8 mouse cellular contexts compared by ENCODE assay signal in the genomic region with DNA sequence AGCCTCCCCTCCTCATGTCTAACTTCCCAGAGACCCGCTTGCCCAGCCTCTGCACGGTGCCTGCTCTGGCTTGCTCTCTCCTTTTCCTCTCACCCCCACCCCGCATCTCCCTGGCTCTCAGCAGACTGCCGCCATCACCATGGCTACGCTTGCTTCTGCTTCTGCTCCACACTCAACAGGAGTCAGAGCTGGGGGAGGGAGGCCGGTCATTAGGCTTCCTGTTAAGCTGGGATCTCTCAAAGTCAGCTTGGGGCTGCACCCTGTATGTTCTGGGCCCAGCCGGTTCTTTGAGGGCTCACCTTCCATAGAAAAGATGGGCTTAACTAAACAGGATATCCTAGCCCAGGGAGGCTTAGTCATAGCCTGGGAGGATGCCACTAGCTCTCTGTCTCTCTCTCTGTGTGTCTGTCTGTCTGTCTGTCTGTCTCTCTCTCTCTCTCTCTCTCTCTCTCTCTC.
A peak's percentile ranks its signal among the peaks of the same experiment; 100 is the strongest.
DNase-seq lines count a peak whose midpoint lies in the region; ATAC-seq and TF ChIP-seq lines count a peak whose summit lies in the region.

No protein-coding gene starts in this region.

- H3K27ac ChIP-seq in heart, embryonic 13.5 days (replicated peaks), result no peak overlapping the region
- 0 out of 4 replicates have a peak overlapping the region, but pooled peaks of 1 of the 2 experiments have one; percentile 19 for H3K27ac ChIP-seq in heart, embryonic 14.5 days (replicated peaks in 1 of 2; ENCODE audit: control insufficient read depth in 1 of 2, insufficient read depth in 1 of 2, low read depth in 2 of 2, low read length in 2 of 2)
- H3K27ac ChIP-seq in layer of hippocampus, adult 2 months, result peak overlapping the region; percentile 94
- H3K27ac ChIP-seq in lung, embryonic 15.5 days, result no peak overlapping the region

- DNase-seq in heart, adult 9 months (ENCODE audit: low spot score in 2 of 2), result no peak
- peak; percentile 40 to 41 for DNase-seq in cerebellum, postnatal 36 days
- peak; percentile 65 to 85 for DNase-seq in layer of hippocampus, adult 2 months (ENCODE audit: low spot score in 2 of 2)
- no peak for DNase-seq in gastrocnemius, postnatal 25 days

- H3K9me3 ChIP-seq in heart, embryonic 13.5 days, result no peaks in the 10 kb centered on the region
- H3K9me3 ChIP-seq in heart, embryonic 14.5 days (ENCODE audit: control insufficient read depth, low read length), result no peaks in the 10 kb centered on the region
- no peaks in the 10 kb centered on the region for H3K9me3 ChIP-seq in lung, embryonic 15.5 days

- H3K9ac ChIP-seq in heart, embryonic 13.5 days, result peak overlapping the region; percentile 50
- no peak overlapping the region; the same call in 1 of the 2 replicates for H3K9ac ChIP-seq in heart, embryonic 14.5 days (ENCODE audit: low read length)
- no peak overlapping the region for H3K9ac ChIP-seq in lung, embryonic 15.5 days

- H3K27me3 ChIP-seq in heart, embryonic 13.5 days (replicated peaks), result no peaks in the 10 kb centered on the region
- H3K27me3 ChIP-seq in heart, embryonic 14.5 days (ENCODE audit: control insufficient read depth, insufficient read depth, low read length), result no peaks in the 10 kb centered on the region
- H3K27me3 ChIP-seq in lung, embryonic 15.5 days, result no peaks in the 10 kb centered on the region

- H3K4me3 ChIP-seq in heart, embryonic 13.5 days, result no peak overlapping the region
- H3K4me3 ChIP-seq in heart, embryonic 14.5 days (ENCODE audit: control insufficient read depth in 1 of 2, insufficient read depth in 1 of 2, low read depth in 1 of 2, low read length in 2 of 2), result no peak overlapping the region
- no peak overlapping the region; the same call in 1 of the 2 replicates for H3K4me3 ChIP-seq in layer of hippocampus, adult 2 months
- H3K4me3 ChIP-seq in lung, embryonic 15.5 days, result no peak overlapping the region

- TF ChIP-seq CTCF in layer of hippocampus, adult 2 months (conservative IDR thresholded peaks at IDR 0.05), result no peak

- no peaks in the 10 kb centered on the region for H3K36me3 ChIP-seq in heart, embryonic 13.5 days
- H3K36me3 ChIP-seq in heart, embryonic 14.5 days (ENCODE audit: control insufficient read depth, insufficient read depth, low read length), result no peaks in the 10 kb centered on the region
- no peaks in the 10 kb centered on the region for H3K36me3 ChIP-seq in lung, embryonic 15.5 days

- WGBS in heart, embryonic 13.5 days, result 1% methylated on average over 7 of the region's 7 CpGs
- 2% methylated on average over 7 of the region's 7 CpGs for WGBS in heart, embryonic 14.5 days
- WGBS in lung, embryonic 15.5 days, result 6% methylated on average over 7 of the region's 7 CpGs

- peak; percentile 75; the same call in 1 of the 2 replicates for ATAC-seq in heart, embryonic 13.5 days (ENCODE audit: extremely low read depth, insufficient number of reproducible peaks, low FRiP score, low TSS enrichment)
- ATAC-seq in heart, embryonic 14.5 days (ENCODE audit: insufficient number of reproducible peaks, insufficient read depth, low FRiP score, low read depth), result peak; percentile 41; the same call in 1 of the 2 replicates
- peak; percentile 85 for ATAC-seq in lung, embryonic 15.5 days (ENCODE audit: borderline replicate concordance, extremely low read depth, low FRiP score, low TSS enrichment)
- ATAC-seq in neutrophil, adult 5-6 weeks (ENCODE audit: extremely low read depth, insufficient number of reproducible peaks, low FRiP score, poor library complexity, severe bottlenecking), result 0 out of 2 replicates have a peak, but pooled peaks have one; percentile 31

- peak overlapping the region; percentile 39 for H3K4me2 ChIP-seq in heart, embryonic 13.5 days
- H3K4me2 ChIP-seq in heart, embryonic 14.5 days (ENCODE audit: low read length), result peak overlapping the region; percentile 26; the same call in 1 of the 2 replicates
- no peak overlapping the region; the same call in 1 of the 2 replicates for H3K4me2 ChIP-seq in lung, embryonic 15.5 days

- peaks cover 38% of the 10 kb centered on the region for H3K4me1 ChIP-seq in heart, embryonic 13.5 days
- peaks cover 16 to 23% of the 10 kb centered on the region in 2 experiments for H3K4me1 ChIP-seq in heart, embryonic 14.5 days (ENCODE audit: control insufficient read depth in 2 of 2, insufficient read depth in 2 of 2, low read length in 2 of 2)
- H3K4me1 ChIP-seq in lung, embryonic 15.5 days, result peaks cover 39% of the 10 kb centered on the region

Comparison
In these comparisons a context has a peak if more than half of its experiments do, and no peak if none do; other contexts are left out.
1. ATAC-seq: peak in every context shown above with its lines; median percentile 85 in lung, embryonic 15.5 days; 75 in heart, embryonic 13.5 days; 41 in heart, embryonic 14.5 days; 31 in neutrophil, adult 5-6 weeks.
2. DNase-seq: peak in cerebellum, postnatal 36 days (2 of 2) and layer of hippocampus, adult 2 months (2 of 2); none in heart, adult 9 months (0 of 2) and gastrocnemius, postnatal 25 days (single experiment).